Mouse (Mus musculus) midbrain, embryonic 13.5 days (tissue): ENCODE results near the gene Rassf8. TPM values are rescaled to one million over a fixed set of nuclear protein-coding genes. Genes with fewer than 3 reads are reported as not detected.

Source experiments
- ATAC-seq: fragments of 200-750 bp; cut with Nextera tagmentation; 2 replicates; pipeline ENCODE4 v1.8.0; 2017; ENCODE audit warnings: mild to moderate bottlenecking, moderate TSS enrichment, moderate library complexity
- H3K27ac ChIP-seq: fragments of 300-500 bp; sonication (generic); 2 replicates; pipeline ENCODE4 v1.5.1; 2015; ENCODE audit warnings: inconsistent platforms, mild to moderate bottlenecking, moderate library complexity
- H3K27me3 ChIP-seq: fragments of 300-500 bp; sonication (generic); 2 replicates; pipeline ENCODE4 v1.6.1; 2015; ENCODE audit warnings: mild to moderate bottlenecking, inconsistent platforms
- H3K36me3 ChIP-seq: fragments of 300-500 bp; sonication (generic); 2 replicates; pipeline ENCODE4 v1.6.1; 2015; ENCODE audit warnings: mild to moderate bottlenecking, inconsistent platforms
- H3K4me1 ChIP-seq: fragments of 300-500 bp; sonication (generic); replicated peaks from 2 replicates; pipeline ENCODE4 v1.6.1; 2015; ENCODE audit warnings: inconsistent platforms
- H3K4me2 ChIP-seq: fragments of 300-500 bp; sonication (generic); replicated peaks from 2 replicates; pipeline ENCODE4 v1.6.1; 2015; ENCODE audit warnings: moderate library complexity, mild to moderate bottlenecking, inconsistent platforms
- H3K4me3 ChIP-seq: fragments of 300-500 bp; sonication (generic); replicated peaks from 2 replicates; pipeline ENCODE4 v1.5.1; 2015; ENCODE audit warnings: mild to moderate bottlenecking, inconsistent platforms
- H3K9ac ChIP-seq: fragments of 300-500 bp; sonication (generic); replicated peaks from 2 replicates; pipeline ENCODE4 v1.6.1; 2015; ENCODE audit warnings: mild to moderate bottlenecking, inconsistent platforms
- H3K9me3 ChIP-seq: fragments of 300-500 bp; sonication (generic); 2 replicates; pipeline ENCODE4 v1.6.1; 2016; ENCODE audit warnings: mild to moderate bottlenecking, inconsistent platforms
- WGBS: fragments of 180-500 bp; shearing (Covaris S2); methylation state at CpG from one replicate; pipeline ENCODE4 v1.1.7; 2015; 5-methylcytosine and 5-hydroxymethylcytosine counted together
- polyA plus RNA-seq: library from polyadenylated mRNA; unstranded; fragments of >200 nt; fragmentation: Nextera tagmentation; extraction: Ambion mirVana; gene quantifications from 2 replicates; pipeline ENCODE4 v1.2.1, GENCODE M21; 2015

Gene Rassf8
- polyA plus RNA-seq, 1 experiment from 2014 or later: 3.9 TPM

DNA sequence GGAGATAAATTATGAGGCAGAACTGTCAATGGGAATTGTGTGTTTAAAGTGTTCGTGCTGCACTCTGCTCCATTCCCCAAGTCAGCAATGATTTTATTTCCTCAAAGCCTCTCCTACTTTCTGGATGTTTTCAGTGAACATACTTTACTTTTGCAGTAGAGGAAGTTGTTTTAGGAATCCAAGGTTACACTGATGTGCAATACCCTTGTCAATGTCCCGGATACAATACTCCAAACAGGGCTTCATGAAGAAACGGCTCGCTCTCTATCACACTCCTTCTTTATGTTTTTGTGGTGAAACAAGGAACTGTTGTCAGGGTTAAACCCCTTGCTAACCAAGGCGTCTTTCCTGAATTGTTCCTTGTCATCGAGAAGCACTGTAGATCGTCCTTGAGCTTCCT lies 45.8 kb downstream of the Rassf8 start:
- H3K9me3 ChIP-seq: no peaks in the 10 kb centered on the region
- no peaks in the 10 kb centered on the region for H3K36me3 ChIP-seq
- no peak overlapping the region for H3K4me2 ChIP-seq
- H3K9ac ChIP-seq: no peak overlapping the region
- no peak for ATAC-seq
- no peak overlapping the region for H3K4me3 ChIP-seq
- H3K27ac ChIP-seq: no peak overlapping the region
- H3K4me1 ChIP-seq: no peaks in the 10 kb centered on the region; the same call in 1 of the 2 replicates
- no peaks in the 10 kb centered on the region for H3K27me3 ChIP-seq
- 83% methylated on average over 7 of the region's 7 CpGs for WGBS

DNA sequence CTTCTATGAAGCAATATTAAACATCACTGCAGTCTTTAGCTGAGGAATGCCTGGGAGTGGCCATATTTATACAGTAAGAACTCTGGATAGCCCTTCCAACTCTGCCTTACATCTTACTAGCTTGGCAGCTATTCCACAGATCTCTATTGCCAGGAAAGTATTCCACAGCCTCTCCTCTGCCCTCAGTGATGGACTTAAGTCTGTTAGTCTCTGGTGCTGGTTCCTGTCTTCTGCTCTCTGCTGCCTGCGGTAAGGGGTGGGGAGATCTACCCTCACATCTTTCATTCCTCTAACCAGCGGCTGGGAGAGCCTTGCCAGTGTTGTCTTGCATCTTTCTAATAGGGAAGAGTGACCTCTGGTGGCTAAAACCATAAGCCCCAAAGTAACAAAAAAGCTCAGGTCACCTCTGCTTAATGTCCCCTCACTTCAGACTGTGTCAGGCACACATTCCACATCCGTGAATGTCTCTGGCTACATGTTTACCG lies 46.6 kb downstream of the Rassf8 start:
- Histone ChIP-seq H3K27me3 (no peaks in the 10 kb centered on the region), H3K36me3 (no peaks in the 10 kb centered on the region), H3K4me2 (no peak overlapping the region), H3K9me3 (no peaks in the 10 kb centered on the region), H3K27ac (no peak overlapping the region), H3K9ac (no peak overlapping the region), H3K4me1 (peaks cover 5% of the 10 kb centered on the region; the same call in 1 of the 2 replicates), H3K4me3 (no peak overlapping the region)
- WGBS: 14% methylated on average over 4 of the region's 4 CpGs
- ATAC-seq: peak; percentile 78

DNA sequence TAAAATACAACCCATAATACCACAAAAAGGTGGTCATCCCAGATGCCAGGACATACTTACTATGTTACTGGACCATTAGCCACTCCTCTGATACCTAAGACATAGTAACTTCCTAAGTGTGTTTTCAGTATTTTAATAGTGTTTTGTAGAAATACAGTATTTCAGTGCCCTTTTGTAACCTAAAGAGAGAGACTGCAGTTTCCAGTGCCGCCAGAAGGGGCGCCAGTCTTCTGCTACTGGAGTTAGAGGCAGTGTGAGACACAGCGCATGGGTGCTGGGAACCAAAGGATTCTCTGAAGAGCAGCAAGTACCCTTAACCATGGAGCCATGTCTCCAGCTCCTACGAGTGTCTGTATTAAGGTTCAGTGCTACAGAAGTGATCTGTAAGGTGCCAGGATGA lies 48.1 kb downstream of the Rassf8 start:
- Histone ChIP-seq H3K4me1 (peaks cover 5% of the 10 kb centered on the region; the same call in 1 of the 2 replicates), H3K4me2 (no peak overlapping the region), H3K4me3 (no peak overlapping the region), H3K9ac (no peak overlapping the region), H3K27ac (no peak overlapping the region), H3K36me3 (no peaks in the 10 kb centered on the region), H3K27me3 (no peaks in the 10 kb centered on the region), H3K9me3 (no peaks in the 10 kb centered on the region)
- 55% methylated on average over 4 of the region's 4 CpGs for WGBS
- no peak for ATAC-seq

DNA sequence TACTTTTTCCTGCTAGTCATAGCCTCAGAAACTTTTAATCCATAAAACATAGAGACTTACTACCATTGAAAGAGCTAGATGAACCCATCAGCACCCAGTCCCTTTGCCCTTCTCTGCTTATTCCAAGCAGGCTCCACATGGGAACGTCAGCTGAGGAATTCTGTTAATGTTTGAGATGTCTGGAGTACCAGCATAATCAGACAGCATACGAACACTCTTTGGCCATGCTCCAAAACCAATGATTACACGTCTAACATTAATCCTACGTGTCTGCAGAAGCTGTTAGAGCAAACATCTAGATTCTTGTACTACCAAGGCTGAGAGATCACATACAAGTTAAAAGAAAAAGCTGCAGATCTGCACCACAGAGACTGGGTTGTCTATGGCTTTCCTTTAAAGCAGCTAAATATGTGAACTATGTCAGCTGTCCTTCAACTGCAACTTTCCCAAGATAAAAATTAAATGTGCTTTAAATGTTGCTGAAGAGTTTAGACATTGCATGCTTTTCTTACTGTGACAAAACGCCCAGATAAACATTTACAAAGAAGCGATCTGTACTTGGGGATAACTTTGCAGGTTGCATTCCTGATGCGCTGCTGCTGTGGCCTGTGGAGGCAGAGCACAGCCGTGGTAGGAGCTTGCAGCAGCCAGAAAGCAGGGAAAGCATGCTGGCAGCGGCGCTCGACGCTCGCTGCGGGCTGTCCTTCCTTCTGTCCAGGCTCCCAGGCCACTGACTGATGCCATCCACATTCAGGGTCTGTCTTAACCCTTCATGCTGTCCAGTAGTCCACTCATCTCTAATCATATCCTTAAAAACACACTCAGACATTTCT lies 49.9 kb downstream of the Rassf8 start:
- Histone ChIP-seq H3K36me3 (no peaks in the 10 kb centered on the region), H3K4me2 (no peak overlapping the region), H3K4me3 (no peak overlapping the region), H3K27me3 (no peaks in the 10 kb centered on the region), H3K9me3 (no peaks in the 10 kb centered on the region), H3K27ac (no peak overlapping the region), H3K9ac (no peak overlapping the region), H3K4me1 (peaks cover 5% of the 10 kb centered on the region; the same call in 1 of the 2 replicates)
- ATAC-seq: no peak
- 59% methylated on average over 14 of the region's 14 CpGs for whole genome bisulfite sequencing

DNA sequence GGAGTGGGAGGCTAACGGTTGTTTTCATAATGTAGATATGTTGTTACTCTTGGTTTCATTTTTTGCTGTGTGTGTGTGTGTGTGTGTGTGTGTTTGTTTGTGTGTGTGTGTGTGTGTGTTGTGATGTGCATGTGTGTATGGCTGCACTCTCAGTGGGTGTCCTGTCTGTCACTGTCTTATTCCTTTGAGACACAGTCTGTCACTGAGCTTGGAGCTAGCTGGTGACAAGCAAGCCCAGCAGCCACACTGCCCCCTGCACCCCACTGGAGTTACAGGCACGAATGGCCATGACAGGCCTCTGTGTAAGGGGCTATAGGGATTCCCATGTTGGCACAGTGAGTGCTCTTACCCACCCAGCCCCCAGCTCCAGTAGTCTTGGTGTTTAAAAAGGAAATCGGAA lies 51.1 kb downstream of the Rassf8 start:
- H3K4me1 ChIP-seq: peaks cover 5% of the 10 kb centered on the region; the same call in 1 of the 2 replicates
- H3K9me3 ChIP-seq: no peaks in the 10 kb centered on the region
- 77% methylated on average over 3 of the region's 3 CpGs for WGBS
- H3K4me2 ChIP-seq: no peak overlapping the region
- no peak overlapping the region for H3K27ac ChIP-seq
- no peak overlapping the region for H3K9ac ChIP-seq
- H3K36me3 ChIP-seq: no peaks in the 10 kb centered on the region
- no peaks in the 10 kb centered on the region for H3K27me3 ChIP-seq
- H3K4me3 ChIP-seq: no peak overlapping the region
- no peak for ATAC-seq

DNA sequence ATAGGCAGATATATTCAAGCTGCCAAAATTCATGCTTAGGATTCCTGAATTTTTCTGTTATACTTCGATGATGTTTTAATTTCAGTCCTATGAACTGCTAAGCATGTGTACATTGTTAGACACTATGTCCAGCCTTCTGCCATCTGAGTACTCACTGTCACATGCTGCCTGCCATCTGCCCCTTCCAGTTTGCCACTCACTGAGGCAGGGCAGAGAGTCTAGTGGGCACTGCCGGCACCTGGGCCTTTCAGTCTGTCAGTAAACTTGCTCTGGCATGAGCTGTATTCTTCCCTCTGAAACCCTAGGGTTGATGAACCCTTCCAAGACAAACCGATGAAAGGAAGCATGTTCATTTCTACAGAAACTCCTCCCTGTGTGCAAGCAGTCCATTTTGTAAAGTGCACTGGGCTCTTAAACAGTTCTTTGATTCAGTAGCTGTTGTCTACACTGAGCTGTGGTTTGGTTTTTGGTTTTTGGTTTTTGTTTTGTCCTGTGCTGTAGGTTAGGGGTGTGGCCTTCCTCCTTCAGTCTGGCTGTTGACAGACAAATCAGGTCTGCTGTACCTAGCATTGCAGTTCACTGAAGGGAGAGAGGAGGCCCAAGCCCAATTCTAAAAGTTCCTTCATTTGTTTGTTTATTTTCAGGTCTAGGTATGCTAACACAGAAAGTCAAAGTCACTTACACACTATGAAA lies 55.4 kb downstream of the Rassf8 start:
- no peak for ATAC-seq
- Histone ChIP-seq H3K27ac (no peak overlapping the region), H3K9me3 (no peaks in the 10 kb centered on the region), H3K4me2 (no peak overlapping the region), H3K4me3 (no peak overlapping the region), H3K27me3 (no peaks in the 10 kb centered on the region), H3K4me1 (peaks cover 8% of the 10 kb centered on the region; the same call in 1 of the 2 replicates), H3K9ac (no peak overlapping the region), H3K36me3 (no peaks in the 10 kb centered on the region)
- 85% methylated on average over 3 of the region's 3 CpGs for WGBS

DNA sequence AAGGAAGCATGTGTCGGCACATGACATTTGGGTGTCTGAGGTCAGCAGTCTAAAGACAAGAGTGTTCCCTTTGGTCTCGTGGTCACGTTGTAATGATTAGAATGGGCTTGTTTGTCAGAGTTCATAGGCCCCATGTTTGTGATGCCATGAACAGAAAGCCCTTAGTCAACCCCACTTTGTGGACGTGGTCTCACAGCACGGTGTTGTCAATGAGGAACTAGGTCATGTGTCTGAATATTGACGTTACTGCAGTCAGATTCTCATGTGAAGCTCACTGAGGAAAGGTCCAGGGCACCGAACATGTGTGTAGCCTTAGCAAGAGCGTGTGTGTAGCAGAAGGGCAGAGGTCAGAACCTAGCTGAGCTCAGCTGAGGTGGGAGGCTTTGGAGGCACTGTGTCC lies 56.3 kb downstream of the Rassf8 start:
- H3K9ac ChIP-seq: no peak overlapping the region
- no peak overlapping the region for H3K4me3 ChIP-seq
- H3K27ac ChIP-seq: no peak overlapping the region
- H3K36me3 ChIP-seq: no peaks in the 10 kb centered on the region
- H3K27me3 ChIP-seq: no peaks in the 10 kb centered on the region
- no peaks in the 10 kb centered on the region for H3K9me3 ChIP-seq
- H3K4me1 ChIP-seq: peaks cover 4% of the 10 kb centered on the region; the same call in 1 of the 2 replicates
- ATAC-seq: no peak
- 86% methylated on average over 8 of the region's 8 CpGs for WGBS
- H3K4me2 ChIP-seq: no peak overlapping the region

DNA sequence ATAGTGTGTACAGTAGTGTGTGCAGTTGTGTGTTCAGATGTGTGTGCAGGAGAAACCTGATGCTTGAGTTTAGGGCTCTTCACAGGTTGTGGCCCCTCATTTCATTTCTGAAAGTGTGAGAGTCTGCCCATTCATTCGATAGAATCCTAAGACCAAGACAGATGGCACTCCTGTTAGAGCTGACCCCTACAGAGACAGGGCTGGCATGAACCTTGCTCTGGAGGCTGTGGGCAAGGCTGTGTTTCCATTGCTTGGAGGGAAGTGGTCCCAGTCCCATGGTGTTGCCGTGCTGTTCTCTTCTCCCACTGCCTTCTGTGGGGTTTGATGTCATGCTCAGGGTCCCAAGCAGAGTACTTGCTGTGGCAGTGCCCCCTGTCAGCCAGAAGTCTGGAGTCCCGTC lies 57.7 kb downstream of the Rassf8 start:
- H3K27ac ChIP-seq: no peak overlapping the region
- no peak overlapping the region for H3K9ac ChIP-seq
- no peaks in the 10 kb centered on the region for H3K36me3 ChIP-seq
- 75% methylated on average over 3 of the region's 3 CpGs for WGBS
- H3K9me3 ChIP-seq: no peaks in the 10 kb centered on the region
- no peaks in the 10 kb centered on the region for H3K27me3 ChIP-seq
- ATAC-seq: no peak
- no peak overlapping the region for H3K4me3 ChIP-seq
- H3K4me2 ChIP-seq: no peak overlapping the region
- H3K4me1 ChIP-seq: peaks cover 3% of the 10 kb centered on the region; the same call in 1 of the 2 replicates

DNA sequence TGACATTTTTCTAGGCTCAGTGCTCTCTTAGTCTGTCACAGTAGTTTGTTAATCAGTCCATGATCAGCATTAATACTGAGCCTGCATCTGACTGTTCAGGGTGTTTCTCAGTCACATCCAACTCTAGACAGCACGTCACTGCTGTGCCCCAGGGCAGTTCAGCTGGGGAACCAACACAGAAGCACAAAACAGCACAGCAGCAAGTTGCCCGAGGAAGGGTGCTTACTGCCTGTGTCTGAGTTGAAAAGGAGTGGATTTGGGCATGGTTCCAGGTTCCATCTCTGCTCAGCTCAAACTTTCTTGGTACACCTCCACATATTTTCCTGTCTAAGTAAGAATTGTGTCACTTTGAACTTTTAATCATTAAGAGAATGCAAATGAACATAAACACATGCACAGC lies 60.2 kb downstream of the Rassf8 start:
- H3K27ac ChIP-seq: no peak overlapping the region
- no peak for ATAC-seq
- peaks cover 3% of the 10 kb centered on the region; the same call in 1 of the 2 replicates for H3K4me1 ChIP-seq
- no peak overlapping the region for H3K9ac ChIP-seq
- 55% methylated on average over 2 of the region's 2 CpGs for WGBS
- 0 out of 2 replicates have a peak, but pooled peaks cover 4% of the 10 kb centered on the region for H3K36me3 ChIP-seq
- H3K4me3 ChIP-seq: no peak overlapping the region
- no peak overlapping the region for H3K4me2 ChIP-seq
- H3K27me3 ChIP-seq: no peaks in the 10 kb centered on the region
- H3K9me3 ChIP-seq: no peaks in the 10 kb centered on the region

DNA sequence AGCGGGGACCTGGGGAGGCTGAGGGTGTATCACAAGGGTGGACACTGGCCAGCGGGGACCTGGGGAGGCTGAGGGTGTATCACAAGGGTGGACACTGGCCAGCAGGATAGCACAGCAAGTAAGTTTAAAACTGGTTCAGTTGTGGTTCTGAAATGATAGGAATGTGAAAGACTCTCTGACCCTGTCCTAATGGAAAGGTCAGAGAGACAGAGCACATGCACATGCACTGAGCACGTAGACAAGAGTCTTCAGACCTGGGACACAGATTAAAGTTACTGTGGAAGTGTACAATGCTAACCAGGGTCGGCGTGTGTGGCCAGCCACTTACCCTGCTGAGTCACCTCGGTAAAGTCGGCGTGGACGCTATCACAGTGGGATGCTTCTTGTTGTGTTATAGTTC lies 61.4 kb downstream of the Rassf8 start:
- no peak overlapping the region for H3K4me2 ChIP-seq
- no peak overlapping the region for H3K9ac ChIP-seq
- no peak overlapping the region for H3K4me3 ChIP-seq
- H3K9me3 ChIP-seq: no peaks in the 10 kb centered on the region
- H3K4me1 ChIP-seq: peaks cover 3% of the 10 kb centered on the region; the same call in 1 of the 2 replicates
- 0 out of 2 replicates have a peak, but pooled peaks cover 4% of the 10 kb centered on the region for H3K36me3 ChIP-seq
- no peaks in the 10 kb centered on the region for H3K27me3 ChIP-seq
- ATAC-seq: no peak
- 83% methylated on average over 9 of the region's 9 CpGs for WGBS
- H3K27ac ChIP-seq: no peak overlapping the region

DNA sequence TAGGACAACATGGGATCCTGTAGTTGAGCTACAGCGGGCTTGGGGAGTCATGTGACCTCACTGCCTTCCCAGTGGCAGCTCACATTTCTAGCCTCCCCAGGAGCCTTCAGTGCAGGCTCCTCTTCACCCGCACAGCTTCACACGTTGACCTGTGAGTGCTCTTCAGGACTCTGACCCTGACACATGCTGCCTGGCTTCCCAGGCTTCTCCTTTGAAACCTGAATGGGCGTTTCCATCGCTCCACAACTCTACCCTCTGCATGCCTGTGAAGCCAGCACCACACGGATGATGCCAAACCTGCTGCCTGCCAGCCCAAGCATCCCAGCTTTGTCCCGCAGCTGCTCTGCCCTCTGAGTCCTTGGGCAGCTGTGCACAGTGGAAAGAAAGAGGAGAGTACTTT lies 63.0 kb downstream of the Rassf8 start:
- WGBS: 84% methylated on average over 7 of the region's 7 CpGs
- no peak overlapping the region for H3K27ac ChIP-seq
- 0 out of 2 replicates have a peak, but pooled peaks cover 4% of the 10 kb centered on the region for H3K36me3 ChIP-seq
- H3K4me1 ChIP-seq: no peaks in the 10 kb centered on the region; the same call in 1 of the 2 replicates
- H3K4me2 ChIP-seq: no peak overlapping the region
- no peaks in the 10 kb centered on the region for H3K27me3 ChIP-seq
- H3K9me3 ChIP-seq: no peaks in the 10 kb centered on the region
- H3K4me3 ChIP-seq: no peak overlapping the region
- H3K9ac ChIP-seq: no peak overlapping the region
- ATAC-seq: no peak

DNA sequence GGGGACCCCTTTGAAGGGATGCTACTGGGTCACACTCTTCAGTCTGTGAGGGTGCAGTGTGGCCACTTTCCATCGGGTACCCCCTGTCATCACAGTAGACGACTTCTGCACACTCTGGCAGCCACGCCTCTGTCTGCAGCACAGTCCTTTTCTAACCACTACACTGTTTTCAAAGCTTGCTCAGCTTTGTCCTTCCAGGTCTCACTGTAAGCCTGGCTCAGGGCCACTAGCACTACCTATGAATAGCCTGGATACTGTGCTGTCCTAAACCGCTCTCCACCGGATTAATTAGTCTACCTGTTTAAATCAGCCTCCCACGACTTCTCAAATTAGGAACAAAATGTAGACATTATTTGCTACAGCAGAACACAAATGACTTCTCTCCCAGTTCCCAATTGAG lies 63.5 kb downstream of the Rassf8 start:
- Histone ChIP-seq H3K27ac (no peak overlapping the region), H3K9me3 (no peaks in the 10 kb centered on the region), H3K4me2 (no peak overlapping the region), H3K4me3 (no peak overlapping the region), H3K27me3 (no peaks in the 10 kb centered on the region), H3K9ac (no peak overlapping the region), H3K4me1 (no peaks in the 10 kb centered on the region; the same call in 1 of the 2 replicates), H3K36me3 (0 out of 2 replicates have a peak, but pooled peaks cover 4% of the 10 kb centered on the region)
- WGBS: 88% methylated on average over 6 of the region's 6 CpGs
- no peak for ATAC-seq
